Mouse (Mus musculus): ENCODE measurements around the gene Ugt1a5. TPM values are rescaled to one million over a fixed set of nuclear protein-coding genes. Genes with fewer than 3 reads are reported as not detected.

Ugt1a5 gene
- polyA plus RNA-seq, 1 experiment from 2014 or later, result not detected

DNA sequence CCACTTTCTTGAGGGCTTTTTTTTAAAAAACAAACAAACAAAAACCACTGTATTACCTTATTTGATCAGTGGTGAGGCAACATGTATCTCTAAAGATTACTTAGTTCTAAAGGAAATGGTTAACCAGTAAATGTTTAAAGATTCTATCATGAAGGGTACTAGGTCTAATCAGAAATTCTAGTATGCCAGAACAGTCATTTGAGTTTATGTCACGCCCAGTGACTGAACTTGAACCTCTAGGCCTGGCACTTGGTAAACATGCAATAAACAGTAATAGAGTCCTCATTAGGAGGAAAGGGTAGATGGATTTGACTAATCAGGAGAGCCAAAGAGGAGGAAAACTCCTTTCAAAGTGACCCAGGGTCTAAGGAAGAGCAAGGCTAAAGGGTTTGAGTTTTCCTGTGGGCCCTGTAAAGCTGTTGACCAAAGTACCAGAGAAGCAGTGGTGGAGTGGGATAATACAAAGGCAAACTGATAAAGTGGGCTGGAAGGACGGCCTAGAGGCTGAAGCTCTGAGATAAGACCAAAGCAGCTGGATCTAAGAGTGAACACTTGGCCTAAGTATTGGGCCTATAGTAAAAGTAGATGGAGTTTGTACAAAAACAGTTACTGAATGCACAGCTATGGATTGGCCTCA lies 41.1 kb downstream of the Ugt1a5 start:
- Histone ChIP-seq H3K9ac (ENCODE audit: low read depth, low read length) (no peak overlapping the region), H3K27ac (ENCODE audit: low read depth, low read length) (peak overlapping the region; percentile 70), H3K27me3 (ENCODE audit: control insufficient read depth, insufficient read depth, low read length) (no peaks in the 10 kb centered on the region), H3K4me2 (no peak overlapping the region), H3K4me3 (ENCODE audit: low read depth, low read length) (no peak overlapping the region), H3K36me3 (ENCODE audit: control insufficient read depth, insufficient read depth, low read length) (peaks cover 1% of the 10 kb centered on the region; the same call in 1 of the 2 replicates), H3K4me1 (ENCODE audit: control insufficient read depth, insufficient read depth, low read length) (no peaks in the 10 kb centered on the region), H3K9me3 (replicated peaks; ENCODE audit: control insufficient read depth, low read length) (peaks cover 8% of the 10 kb centered on the region)
- ATAC-seq (replicated peaks; ENCODE audit: insufficient number of reproducible peaks, low FRiP score, low TSS enrichment), result peak; percentile 74
- 41% methylated on average over 2 of the region's 2 CpGs for WGBS (ENCODE audit: insufficient replicate concordance)

DNA sequence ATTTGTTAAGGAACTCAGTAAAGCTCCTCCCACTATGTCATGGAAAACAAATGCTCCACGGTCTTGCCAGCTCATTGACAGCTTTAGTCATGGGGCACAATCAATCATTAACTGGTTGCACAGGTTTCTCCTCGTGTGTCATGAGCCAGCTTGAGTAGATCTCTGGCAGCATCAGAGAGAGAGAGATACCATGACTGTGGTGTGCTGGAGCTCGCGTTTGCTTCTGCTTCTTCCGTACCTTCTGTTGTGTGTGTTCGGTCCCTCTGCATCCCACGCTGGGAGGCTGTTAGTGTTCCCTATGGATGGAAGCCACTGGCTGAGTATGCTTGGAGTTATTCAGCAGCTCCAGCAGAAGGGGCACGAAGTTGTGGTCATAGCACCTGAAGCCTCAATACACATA lies 46.0 kb downstream of the Ugt1a5 start, which contains the start of gene Ugt1a1:
Ugt1a1 (plus strand) TSS at position 148 of the 400 bp plus-strand sequence.
- peaks cover 52% of the 10 kb centered on the region for H3K9me3 ChIP-seq (replicated peaks; ENCODE audit: control insufficient read depth, low read length)
- H3K4me1 ChIP-seq (ENCODE audit: control insufficient read depth, insufficient read depth, low read length), result no peaks in the 10 kb centered on the region
- no peak within 1 kb of the TSS for H3K9ac ChIP-seq (ENCODE audit: low read depth, low read length)
- H3K36me3 ChIP-seq (ENCODE audit: control insufficient read depth, insufficient read depth, low read length), result peaks cover 2% of the 10 kb centered on the region; the same call in 1 of the 2 replicates
- H3K27ac ChIP-seq (ENCODE audit: low read depth, low read length), result no peak within 1 kb of the TSS
- no peak for ATAC-seq (replicated peaks; ENCODE audit: insufficient number of reproducible peaks, low FRiP score, low TSS enrichment)
- 62% methylated on average over 8 of the region's 8 CpGs for WGBS (ENCODE audit: insufficient replicate concordance)
- H3K4me2 ChIP-seq, result no peak within 1 kb of the TSS
- no peak within 1 kb of the TSS for H3K4me3 ChIP-seq (ENCODE audit: low read depth, low read length)
- no peaks in the 10 kb centered on the region for H3K27me3 ChIP-seq (ENCODE audit: control insufficient read depth, insufficient read depth, low read length)

DNA sequence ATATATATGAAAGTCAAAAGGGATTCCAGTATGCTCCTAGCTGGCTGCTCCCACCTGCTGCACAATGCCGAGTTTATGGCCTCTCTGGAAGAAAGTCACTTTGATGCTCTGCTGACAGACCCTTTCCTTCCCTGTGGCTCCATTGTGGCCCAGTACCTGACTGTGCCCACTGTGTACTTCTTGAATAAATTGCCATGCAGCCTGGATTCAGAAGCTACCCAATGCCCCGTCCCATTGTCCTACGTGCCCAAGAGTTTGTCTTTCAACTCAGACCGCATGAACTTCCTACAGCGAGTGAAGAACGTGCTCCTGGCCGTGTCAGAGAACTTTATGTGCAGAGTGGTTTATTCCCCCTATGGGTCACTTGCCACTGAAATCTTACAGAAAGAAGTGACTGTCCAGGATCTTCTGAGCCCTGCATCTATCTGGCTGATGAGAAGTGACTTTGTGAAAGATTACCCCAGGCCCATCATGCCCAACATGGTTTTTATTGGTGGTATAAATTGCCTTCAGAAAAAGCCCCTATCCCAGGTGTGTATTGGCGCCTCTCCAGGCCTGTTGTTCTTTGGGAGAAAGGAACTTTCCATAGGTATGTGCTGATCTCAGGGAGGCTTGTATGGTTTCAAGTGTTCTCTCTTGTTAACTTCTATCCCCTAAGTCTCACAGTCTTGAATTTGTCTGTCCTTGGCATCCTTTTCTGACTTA lies 46.7 kb downstream of the Ugt1a5 start:
- Histone ChIP-seq H3K9ac (ENCODE audit: low read depth, low read length) (no peak overlapping the region), H3K4me1 (ENCODE audit: control insufficient read depth, insufficient read depth, low read length) (no peaks in the 10 kb centered on the region), H3K4me3 (ENCODE audit: low read depth, low read length) (no peak overlapping the region), H3K27ac (ENCODE audit: low read depth, low read length) (no peak overlapping the region), H3K4me2 (no peak overlapping the region), H3K27me3 (ENCODE audit: control insufficient read depth, insufficient read depth, low read length) (no peaks in the 10 kb centered on the region), H3K9me3 (replicated peaks; ENCODE audit: control insufficient read depth, low read length) (peaks cover 58% of the 10 kb centered on the region), H3K36me3 (ENCODE audit: control insufficient read depth, insufficient read depth, low read length) (peaks cover 2% of the 10 kb centered on the region; the same call in 1 of the 2 replicates)
- 60% methylated on average over 8 of the region's 8 CpGs for WGBS (ENCODE audit: insufficient replicate concordance)
- ATAC-seq (replicated peaks; ENCODE audit: insufficient number of reproducible peaks, low FRiP score, low TSS enrichment), result peak; percentile 11

DNA sequence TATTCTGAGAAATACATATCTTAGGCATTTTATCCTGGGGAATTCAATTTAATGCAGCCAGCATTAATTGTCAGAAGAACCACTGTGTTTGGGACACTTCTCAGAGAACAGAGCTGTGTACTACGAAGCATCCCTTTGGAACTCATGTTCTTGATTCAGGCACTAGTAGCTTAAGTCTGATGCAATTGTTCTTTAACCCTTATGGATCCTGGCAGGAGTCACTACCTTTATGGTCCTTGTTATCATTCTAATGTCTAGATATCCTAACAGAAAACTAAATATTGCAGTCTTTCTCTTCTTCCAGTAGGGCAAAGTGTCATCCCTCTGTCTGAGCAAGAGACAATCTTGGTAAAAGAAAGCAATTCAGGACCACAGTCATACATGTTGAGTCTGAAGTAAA lies 47.2 kb downstream of the Ugt1a5 start:
- H3K9me3 ChIP-seq (replicated peaks; ENCODE audit: control insufficient read depth, low read length), result peaks cover 60% of the 10 kb centered on the region

DNA sequence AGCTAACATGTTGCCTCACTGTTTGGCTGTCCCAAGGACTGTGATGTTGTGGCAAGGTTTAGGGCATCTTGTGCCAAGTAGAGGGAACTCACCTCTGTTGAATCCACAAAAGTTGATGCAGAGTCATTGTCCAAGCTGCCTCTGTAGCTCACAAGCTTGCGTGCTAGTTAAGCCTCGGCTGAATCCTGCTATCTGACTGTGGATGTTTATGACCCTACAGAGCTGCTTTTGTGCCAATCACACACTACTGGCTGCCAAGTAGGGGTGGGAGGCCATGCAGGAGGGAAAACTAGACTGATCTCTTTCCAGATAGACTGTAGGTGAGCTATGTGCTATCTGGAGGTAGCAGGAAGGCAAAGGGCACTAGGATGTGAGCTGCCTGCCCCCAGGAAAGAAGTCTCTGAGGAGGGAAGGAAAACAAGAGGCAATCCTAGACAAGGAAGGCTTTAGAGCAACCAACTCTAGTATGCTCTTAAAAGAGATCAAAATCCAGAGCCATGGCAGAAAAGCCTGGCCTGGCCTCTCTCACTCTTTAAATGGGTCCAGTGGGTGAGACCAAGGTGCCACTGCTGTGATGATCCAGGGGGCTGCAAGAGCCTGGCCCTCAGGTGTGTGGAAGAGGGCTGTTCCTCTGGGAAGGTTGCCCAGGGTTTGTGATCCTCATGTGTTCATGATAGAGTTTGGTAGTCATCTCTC lies 48.1 kb downstream of the Ugt1a5 start:
- peaks cover 60% of the 10 kb centered on the region for H3K9me3 ChIP-seq (replicated peaks; ENCODE audit: control insufficient read depth, low read length)
- no peak overlapping the region for H3K27ac ChIP-seq (ENCODE audit: low read depth, low read length)
- peaks cover 2% of the 10 kb centered on the region; the same call in 1 of the 2 replicates for H3K36me3 ChIP-seq (ENCODE audit: control insufficient read depth, insufficient read depth, low read length)
- no peak overlapping the region for H3K9ac ChIP-seq (ENCODE audit: low read depth, low read length)
- no peaks in the 10 kb centered on the region for H3K4me1 ChIP-seq (ENCODE audit: control insufficient read depth, insufficient read depth, low read length)
- 67% methylated on average over 2 of the region's 2 CpGs for WGBS (ENCODE audit: insufficient replicate concordance)
- 0 out of 2 replicates have a peak, but pooled peaks have one; percentile 3 for ATAC-seq (replicated peaks; ENCODE audit: insufficient number of reproducible peaks, low FRiP score, low TSS enrichment)
- no peak overlapping the region for H3K4me2 ChIP-seq
- no peaks in the 10 kb centered on the region for H3K27me3 ChIP-seq (ENCODE audit: control insufficient read depth, insufficient read depth, low read length)
- no peak overlapping the region for H3K4me3 ChIP-seq (ENCODE audit: low read depth, low read length)

More for the DNA sequence above, 47.2 kb downstream of the Ugt1a5 start:
- Histone ChIP-seq H3K9ac (ENCODE audit: low read depth, low read length) (no peak overlapping the region), H3K4me2 (no peak overlapping the region), H3K4me1 (ENCODE audit: control insufficient read depth, insufficient read depth, low read length) (no peaks in the 10 kb centered on the region), H3K27ac (ENCODE audit: low read depth, low read length) (no peak overlapping the region), H3K36me3 (ENCODE audit: control insufficient read depth, insufficient read depth, low read length) (peaks cover 2% of the 10 kb centered on the region; the same call in 1 of the 2 replicates), H3K27me3 (ENCODE audit: control insufficient read depth, insufficient read depth, low read length) (no peaks in the 10 kb centered on the region), H3K4me3 (ENCODE audit: low read depth, low read length) (no peak overlapping the region)
- 66% methylated on average over 1 of the region's 1 CpGs for WGBS (ENCODE audit: insufficient replicate concordance)
- ATAC-seq (replicated peaks; ENCODE audit: insufficient number of reproducible peaks, low FRiP score, low TSS enrichment), result no peak

DNA sequence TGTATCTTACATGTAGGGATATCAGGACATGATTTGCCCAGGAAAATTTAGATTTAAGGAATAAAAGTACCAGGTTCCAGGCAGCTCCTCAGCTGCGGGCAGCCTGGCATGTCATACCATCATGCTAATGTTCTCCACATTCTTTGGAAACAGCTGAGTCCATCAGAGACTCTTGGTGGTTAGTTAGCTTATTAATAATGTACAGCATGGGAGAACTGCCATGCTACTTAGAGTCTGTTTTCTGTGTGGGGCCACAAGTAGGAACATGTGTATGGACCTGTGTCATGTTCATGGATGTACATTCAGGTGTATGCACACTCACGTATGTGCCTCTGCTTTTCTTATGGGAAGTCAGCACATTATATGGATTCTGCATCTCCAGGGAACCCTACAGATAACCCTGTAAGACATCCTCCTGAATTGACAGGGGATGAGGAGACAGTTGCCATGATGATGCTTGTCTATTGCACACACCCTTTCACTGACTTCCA lies 48.7 kb downstream of the Ugt1a5 start:
- peaks cover 2% of the 10 kb centered on the region; the same call in 1 of the 2 replicates for H3K36me3 ChIP-seq (ENCODE audit: control insufficient read depth, insufficient read depth, low read length)
- no peak overlapping the region for H3K4me3 ChIP-seq (ENCODE audit: low read depth, low read length)
- 71% methylated on average over 2 of the region's 2 CpGs for WGBS (ENCODE audit: insufficient replicate concordance)
- H3K9me3 ChIP-seq (replicated peaks; ENCODE audit: control insufficient read depth, low read length), result peaks cover 60% of the 10 kb centered on the region
- H3K4me2 ChIP-seq, result no peak overlapping the region
- no peaks in the 10 kb centered on the region for H3K4me1 ChIP-seq (ENCODE audit: control insufficient read depth, insufficient read depth, low read length)
- no peaks in the 10 kb centered on the region for H3K27me3 ChIP-seq (ENCODE audit: control insufficient read depth, insufficient read depth, low read length)
- H3K9ac ChIP-seq (ENCODE audit: low read depth, low read length), result no peak overlapping the region
- H3K27ac ChIP-seq (ENCODE audit: low read depth, low read length), result no peak overlapping the region
- ATAC-seq (replicated peaks; ENCODE audit: insufficient number of reproducible peaks, low FRiP score, low TSS enrichment), result no peak; the same call in 1 of the 2 replicates

DNA sequence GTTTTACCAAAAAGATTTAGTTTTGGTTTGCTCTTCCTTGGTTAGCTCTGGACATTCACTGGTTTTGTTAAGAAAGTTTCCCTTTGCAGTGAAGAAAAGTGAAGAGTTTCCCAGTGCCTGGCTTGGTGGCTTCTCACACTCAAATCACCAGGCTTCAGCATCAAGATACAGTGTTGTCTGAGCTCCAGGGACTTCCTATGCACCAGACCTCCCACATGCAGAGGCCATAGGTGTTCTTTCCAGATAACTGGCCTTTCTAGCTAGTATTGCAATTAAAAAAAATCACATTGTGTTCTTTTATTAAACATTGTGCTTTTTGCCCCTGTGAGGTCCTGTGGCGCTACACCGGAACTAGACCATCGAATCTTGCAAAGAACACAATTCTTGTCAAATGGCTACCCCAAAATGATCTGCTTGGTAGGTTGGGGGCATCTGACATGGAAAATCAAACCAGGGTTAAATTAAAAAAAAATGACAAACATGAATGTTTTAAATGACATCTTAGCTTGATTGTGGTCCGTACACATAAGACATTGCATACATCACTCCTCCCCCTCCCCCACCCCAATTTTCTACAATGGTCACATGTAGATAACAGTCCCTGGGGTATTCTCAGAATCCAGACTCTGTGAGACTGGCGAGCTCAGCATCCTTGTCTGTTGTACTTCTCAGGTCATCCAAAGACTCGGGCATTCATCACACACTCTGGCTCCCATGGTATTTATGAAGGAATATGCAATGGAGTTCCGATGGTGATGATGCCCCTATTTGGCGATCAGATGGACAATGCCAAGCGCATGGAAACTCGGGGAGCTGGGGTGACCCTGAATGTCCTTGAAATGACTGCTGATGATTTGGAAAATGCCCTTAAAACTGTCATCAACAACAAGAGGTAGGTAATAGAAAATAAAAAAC lies 49.9 kb downstream of the Ugt1a5 start:
- Histone ChIP-seq H3K4me1 (ENCODE audit: control insufficient read depth, insufficient read depth, low read length) (no peaks in the 10 kb centered on the region), H3K27me3 (ENCODE audit: control insufficient read depth, insufficient read depth, low read length) (no peaks in the 10 kb centered on the region), H3K9me3 (replicated peaks; ENCODE audit: control insufficient read depth, low read length) (peaks cover 60% of the 10 kb centered on the region), H3K9ac (ENCODE audit: low read depth, low read length) (no peak overlapping the region), H3K27ac (ENCODE audit: low read depth, low read length) (no peak overlapping the region), H3K4me3 (ENCODE audit: low read depth, low read length) (no peak overlapping the region), H3K36me3 (ENCODE audit: control insufficient read depth, insufficient read depth, low read length) (peaks cover 2% of the 10 kb centered on the region; the same call in 1 of the 2 replicates), H3K4me2 (no peak overlapping the region)
- WGBS (ENCODE audit: insufficient replicate concordance), result 62% methylated on average over 10 of the region's 10 CpGs
- ATAC-seq (replicated peaks; ENCODE audit: insufficient number of reproducible peaks, low FRiP score, low TSS enrichment), result no peak

Measured in heart, embryonic 11.5 days (tissue).